Mouse (Mus musculus) MEL-GATA-1-ER (cell line): ENCODE data around the gene Fastkd1.
"Not testable (repeated sequence)": the region's sequence is repeated elsewhere in the genome, so short reads cannot be mapped to it uniquely, and the experiment has no call there.

Source experiments
- DNase-seq: peaks from one replicate; pipeline ENCODE4 v3.0.0-alpha.2; 2012; ENCODE audit warnings: low read depth; ENCODE audit errors: extremely low read depth

Fastkd1 gene

GRCm38 (mm10) chr2:69673723-69674122, 39.6 kb downstream of the Fastkd1 start:
- no peak for DNase-seq

DNA sequence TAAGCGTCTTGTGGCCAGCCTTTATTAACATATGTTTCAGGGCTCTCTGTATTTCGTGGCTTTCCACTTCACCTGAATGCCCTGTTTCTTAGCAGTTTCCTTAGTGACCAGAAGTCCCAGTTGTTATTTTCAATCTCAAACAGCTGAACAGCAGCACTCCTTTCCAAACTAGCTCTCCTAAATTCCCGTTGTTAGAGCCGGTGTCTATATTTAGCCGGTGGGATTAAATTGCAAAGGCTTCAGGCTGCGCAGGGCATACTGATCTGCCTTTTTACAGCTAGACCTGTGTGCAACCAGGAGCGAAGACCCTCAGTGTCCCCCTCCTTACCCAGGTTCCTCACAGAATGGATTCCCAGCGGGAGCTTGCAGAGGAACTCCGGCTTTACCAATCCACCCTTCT, 43.5 kb downstream of the Fastkd1 start, which contains the start of gene Klhl41:
Gene Klhl41, plus strand, starts transcription at position 268 of the 400 bp plus-strand sequence.
- no peak for DNase-seq

DNA sequence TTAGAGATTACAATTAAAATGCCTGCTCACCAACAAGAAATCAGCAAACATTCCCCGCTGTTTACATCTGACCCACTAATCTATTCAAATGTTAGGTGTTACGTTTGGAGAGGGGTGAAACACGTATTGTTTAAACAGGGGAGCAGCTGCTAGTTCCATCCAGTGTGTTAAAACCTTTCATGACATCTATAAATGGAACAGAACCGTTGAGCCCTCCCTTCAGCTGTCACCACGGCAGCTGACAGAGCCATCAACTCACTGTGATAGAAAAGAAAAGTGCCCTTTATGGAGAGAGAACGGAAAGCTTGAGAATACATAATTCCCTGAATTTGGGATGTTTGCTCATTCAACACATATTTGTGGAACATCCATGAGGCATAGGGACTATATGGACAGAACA, 44.9 kb downstream of the Fastkd1 start:
- no peak for DNase-seq

DNA sequence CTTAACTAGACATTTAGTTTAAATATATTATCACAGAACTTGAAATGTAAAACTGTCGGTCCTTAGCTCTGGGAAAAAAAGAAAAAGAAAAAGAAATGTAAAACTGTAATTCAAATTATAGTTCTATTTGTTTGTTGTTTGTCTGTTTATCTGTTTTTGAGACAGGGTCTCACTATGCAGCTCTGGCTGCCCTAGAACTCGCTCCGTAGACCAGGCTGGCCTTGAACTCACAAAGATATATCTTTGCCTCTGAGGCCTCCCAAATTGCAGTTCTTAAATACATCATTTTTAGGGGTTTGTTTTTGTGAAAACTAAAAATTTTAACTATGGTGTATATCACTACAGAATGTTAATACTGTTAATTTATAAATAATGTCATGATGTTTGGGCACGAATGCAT, 45.7 kb downstream of the Fastkd1 start:
- DNase-seq = no peak

- DNase-seq = no peak
These were observed 49.4 kb downstream of the Fastkd1 start for GRCm38 (mm10) chr2:69663827-69664476.

DNA sequence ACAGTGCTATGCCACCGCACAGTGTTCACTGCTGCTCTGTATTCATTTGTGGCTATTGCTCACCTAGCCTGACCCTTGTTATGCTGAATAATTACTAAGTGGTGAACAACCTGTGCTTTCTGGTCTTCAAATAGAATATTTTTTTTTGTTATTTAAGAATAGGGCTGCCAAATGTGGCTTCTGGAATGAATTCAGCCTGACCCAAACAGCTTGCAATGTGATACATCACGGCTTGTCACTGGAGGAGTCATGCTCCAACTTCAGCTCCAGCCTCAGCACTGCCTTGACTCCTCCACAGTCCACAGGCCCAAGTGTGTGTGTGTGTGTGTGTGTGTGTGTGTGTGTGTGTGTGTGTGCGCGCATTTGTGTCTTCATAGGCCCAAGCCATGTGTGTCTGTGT, 54.0 kb downstream of the Fastkd1 start:
- DNase-seq = no peak

GRCm38 (mm10) chr2:69649716-69650115, 63.6 kb downstream of the Fastkd1 start:
- no peak for DNase-seq

- DNase-seq = peak; percentile 75
These were observed 66.4 kb downstream of the Fastkd1 start, which contains the start of gene Bbs5 for GRCm38 (mm10) chr2:69646726-69647490. Gene Bbs5 (plus strand): TSS chr2:69647171.

- no peak for DNase-seq
These were observed 68.2 kb downstream of the Fastkd1 start for GRCm38 (mm10) chr2:69644968-69645617.

DNA sequence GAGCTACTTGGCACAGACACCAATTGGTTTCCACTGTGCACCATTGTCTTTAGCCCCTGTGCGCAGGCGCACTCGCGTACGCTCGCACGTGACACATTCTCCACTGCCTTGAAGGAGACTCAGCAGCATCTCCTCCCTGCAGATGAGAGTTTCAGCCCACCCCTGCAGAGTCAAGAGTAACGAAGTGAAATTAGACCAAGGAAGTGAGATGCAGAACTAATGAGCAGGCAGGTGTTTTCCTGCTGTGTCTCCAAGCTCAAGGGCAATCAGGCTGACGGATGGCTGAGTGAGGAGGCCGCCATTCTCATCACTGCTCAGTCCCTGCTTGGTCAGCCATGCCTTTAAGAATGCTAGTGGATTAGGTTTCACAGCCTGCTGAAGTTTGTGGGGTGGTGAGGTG, 73.2 kb downstream of the Fastkd1 start:
- no peak for DNase-seq

DNA sequence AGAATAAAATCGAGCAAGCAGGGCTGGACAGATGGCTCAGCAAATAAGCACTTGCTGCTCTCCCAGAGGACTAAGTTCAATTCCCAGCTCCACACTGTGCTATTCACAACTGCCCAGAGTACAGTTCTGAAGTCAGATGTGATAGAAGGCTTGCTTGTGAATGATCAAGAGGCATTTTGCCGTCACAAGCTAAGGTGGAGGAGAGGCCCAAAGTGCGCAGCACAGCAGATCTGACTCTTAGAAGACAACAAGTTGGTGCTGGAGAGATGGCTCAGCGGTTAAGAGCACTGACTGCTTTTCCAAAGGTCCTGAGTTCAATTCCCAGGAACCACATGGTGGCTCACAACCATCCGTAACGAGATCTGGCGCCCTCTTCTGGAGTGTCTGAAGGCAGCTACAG, 75.3 kb downstream of the Fastkd1 start:
- not testable (repeated sequence) for DNase-seq
